Mouse (Mus musculus) hindbrain, embryonic 13.5 days (tissue): ENCODE measurements around the gene Abtb2. TPM values are rescaled to one million over a fixed set of nuclear protein-coding genes. Genes with fewer than 3 reads are reported as not detected.
A peak's percentile ranks its signal among the peaks of the same experiment; 100 is the strongest.

ENCODE experiments used
- ATAC-seq: fragments of 200-750 bp; cut with Nextera tagmentation; 2 replicates; pipeline ENCODE4 v1.8.0; 2017; ENCODE audit warnings: moderate TSS enrichment; ENCODE audit not compliant: low FRiP score
- H3K27ac ChIP-seq: fragments of 300-500 bp; sonication (generic); 2 replicates; pipeline ENCODE4 v1.5.1; 2015; ENCODE audit warnings: inconsistent platforms, mild to moderate bottlenecking, moderate library complexity
- H3K27me3 ChIP-seq: fragments of 300-500 bp; sonication (generic); 2 replicates; pipeline ENCODE4 v1.6.1; 2015; ENCODE audit warnings: mild to moderate bottlenecking, inconsistent platforms
- H3K36me3 ChIP-seq: fragments of 300-500 bp; sonication (generic); 2 replicates; pipeline ENCODE4 v1.6.1; 2015; ENCODE audit warnings: mild to moderate bottlenecking, inconsistent platforms
- H3K4me1 ChIP-seq: fragments of 300-500 bp; sonication (generic); replicated peaks from 2 replicates; pipeline ENCODE4 v1.6.1; 2015; ENCODE audit warnings: inconsistent platforms
- H3K4me2 ChIP-seq: fragments of 300-500 bp; sonication (generic); 2 replicates; pipeline ENCODE4 v1.6.1; 2015; ENCODE audit warnings: inconsistent platforms, mild to moderate bottlenecking, moderate library complexity
- H3K4me3 ChIP-seq: fragments of 300-500 bp; sonication (generic); 2 replicates; pipeline ENCODE4 v1.5.1; 2015; ENCODE audit warnings: mild to moderate bottlenecking, inconsistent platforms
- H3K9ac ChIP-seq: fragments of 300-500 bp; sonication (generic); 2 replicates; pipeline ENCODE4 v1.6.1; 2015; ENCODE audit warnings: mild to moderate bottlenecking, inconsistent platforms
- H3K9me3 ChIP-seq: fragments of 300-500 bp; sonication (generic); 2 replicates; pipeline ENCODE4 v1.6.1; 2016; ENCODE audit warnings: inconsistent platforms
- WGBS: fragments of 180-500 bp; shearing (Covaris S2); methylation state at CpG from one replicate; pipeline ENCODE4 v1.1.7; 2015; 5-methylcytosine and 5-hydroxymethylcytosine counted together
- polyA plus RNA-seq: library from polyadenylated mRNA; unstranded; fragments of >200 nt; fragmentation: Nextera tagmentation; extraction: Ambion mirVana; gene quantifications from 2 replicates; pipeline ENCODE4 v1.2.1, GENCODE M21; 2015

The Abtb2 gene
- polyA plus RNA-seq, 1 experiment from 2014 or later = 10.9 TPM

DNA sequence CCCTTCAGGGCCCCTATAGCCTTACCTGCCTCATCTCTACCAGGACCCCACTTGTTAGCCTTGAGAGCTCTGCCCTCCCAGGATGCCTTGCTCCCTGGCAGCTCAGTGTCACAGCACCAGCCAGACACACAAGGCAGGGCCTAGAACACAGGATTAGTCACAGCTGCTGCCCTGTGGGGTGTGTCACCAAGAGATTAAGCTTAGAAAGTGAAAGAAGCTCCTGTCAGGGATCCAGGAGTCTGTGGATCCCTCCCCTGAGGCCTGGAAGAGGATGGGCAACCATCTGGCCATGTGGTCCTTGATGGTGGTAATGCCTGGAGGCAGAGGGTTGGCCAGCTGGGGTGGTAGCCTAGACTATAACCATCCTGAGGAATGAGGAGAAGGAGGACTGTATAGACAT lies 121.0 kb downstream of the Abtb2 start:
- no peak overlapping the region for H3K27ac ChIP-seq
- peaks cover 35% of the 10 kb centered on the region for H3K4me1 ChIP-seq
- ATAC-seq = no peak
- H3K27me3 ChIP-seq = no peaks in the 10 kb centered on the region
- no peak overlapping the region for H3K9ac ChIP-seq
- H3K4me3 ChIP-seq = no peak overlapping the region
- H3K36me3 ChIP-seq = no peaks in the 10 kb centered on the region
- no peaks in the 10 kb centered on the region for H3K9me3 ChIP-seq
- no peak overlapping the region for H3K4me2 ChIP-seq

DNA sequence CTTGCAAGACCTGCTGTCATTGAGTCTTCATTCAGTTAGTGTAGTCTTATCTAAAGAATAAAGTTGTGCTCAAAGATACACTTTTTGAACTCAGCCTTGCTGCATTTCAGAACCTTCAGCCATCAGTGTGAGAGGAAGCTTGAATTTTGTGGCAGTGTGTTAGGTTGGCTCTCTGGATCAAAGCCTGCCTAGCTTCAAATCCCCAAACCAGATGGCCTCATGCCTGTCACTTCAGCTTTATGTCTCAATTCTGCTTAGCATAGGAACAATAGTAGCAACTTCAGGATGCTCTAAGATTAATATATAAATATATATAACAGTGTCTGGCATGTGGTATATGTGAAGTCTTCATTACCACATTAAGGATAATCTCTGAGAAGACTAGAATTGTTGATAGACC lies 121.8 kb downstream of the Abtb2 start:
- Histone ChIP-seq H3K4me2 (no peak overlapping the region), H3K36me3 (no peaks in the 10 kb centered on the region), H3K27ac (no peak overlapping the region), H3K9ac (no peak overlapping the region), H3K27me3 (no peaks in the 10 kb centered on the region), H3K4me1 (peaks cover 28% of the 10 kb centered on the region), H3K4me3 (no peak overlapping the region), H3K9me3 (no peaks in the 10 kb centered on the region)
- ATAC-seq = no peak

DNA sequence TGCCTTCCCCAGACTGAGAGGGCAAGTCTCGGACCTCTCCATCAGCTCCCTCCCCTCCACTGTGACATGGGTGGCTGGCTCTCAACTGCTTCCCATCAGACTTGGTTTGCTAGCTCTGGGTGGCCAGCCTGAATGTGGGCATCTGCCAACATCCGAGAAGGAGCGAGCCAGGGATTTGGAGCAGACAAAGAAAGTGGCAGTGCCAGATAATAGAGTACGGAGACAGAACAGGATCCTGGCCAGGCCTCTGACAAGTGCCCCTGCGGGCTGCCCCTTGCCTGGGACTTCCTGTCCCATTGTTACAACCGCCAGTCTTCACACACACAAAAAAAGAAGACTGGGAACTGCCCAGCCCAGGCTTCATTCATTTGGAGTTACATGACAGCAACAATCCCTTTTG lies 124.3 kb downstream of the Abtb2 start:
- no peak overlapping the region for H3K4me3 ChIP-seq
- ATAC-seq = peak; percentile 89
- 10% methylated on average over 6 of the region's 6 CpGs for WGBS
- 0 out of 2 replicates have a peak overlapping the region, but pooled peaks have one; percentile 26 for H3K9ac ChIP-seq
- no peaks in the 10 kb centered on the region for H3K9me3 ChIP-seq
- peak overlapping the region; percentile 53 for H3K27ac ChIP-seq
- peaks cover 23% of the 10 kb centered on the region for H3K4me1 ChIP-seq
- no peaks in the 10 kb centered on the region for H3K36me3 ChIP-seq
- no peaks in the 10 kb centered on the region for H3K27me3 ChIP-seq
- H3K4me2 ChIP-seq = no peak overlapping the region

DNA sequence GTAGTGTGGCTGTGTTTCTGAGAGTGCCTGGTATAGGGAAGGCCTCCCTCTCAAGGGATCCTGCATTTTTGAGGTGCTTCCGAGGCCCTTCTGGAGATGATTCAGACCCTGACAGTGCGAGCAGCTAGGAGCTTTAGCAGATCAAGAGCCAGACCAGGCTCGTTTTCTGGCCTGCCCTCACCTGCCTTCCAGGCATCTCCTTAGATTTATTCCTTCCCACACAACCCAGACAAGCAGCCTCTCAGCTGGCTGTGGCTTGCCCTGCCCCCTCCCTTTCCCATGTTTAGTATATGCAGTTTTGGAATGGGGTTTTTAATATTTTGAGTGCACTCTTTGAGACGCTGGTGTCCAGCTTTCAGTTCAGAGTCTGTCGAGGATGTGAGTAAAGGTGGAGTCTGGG lies 124.7 kb downstream of the Abtb2 start:
- Histone ChIP-seq H3K9me3 (no peaks in the 10 kb centered on the region), H3K4me1 (peaks cover 23% of the 10 kb centered on the region), H3K9ac (0 out of 2 replicates have a peak overlapping the region, but pooled peaks have one; percentile 26), H3K4me3 (no peak overlapping the region), H3K27ac (peak overlapping the region; percentile 53), H3K4me2 (no peak overlapping the region), H3K36me3 (no peaks in the 10 kb centered on the region), H3K27me3 (no peaks in the 10 kb centered on the region)
- 40% methylated on average over 5 of the region's 5 CpGs for WGBS
- ATAC-seq = peak; percentile 46

DNA sequence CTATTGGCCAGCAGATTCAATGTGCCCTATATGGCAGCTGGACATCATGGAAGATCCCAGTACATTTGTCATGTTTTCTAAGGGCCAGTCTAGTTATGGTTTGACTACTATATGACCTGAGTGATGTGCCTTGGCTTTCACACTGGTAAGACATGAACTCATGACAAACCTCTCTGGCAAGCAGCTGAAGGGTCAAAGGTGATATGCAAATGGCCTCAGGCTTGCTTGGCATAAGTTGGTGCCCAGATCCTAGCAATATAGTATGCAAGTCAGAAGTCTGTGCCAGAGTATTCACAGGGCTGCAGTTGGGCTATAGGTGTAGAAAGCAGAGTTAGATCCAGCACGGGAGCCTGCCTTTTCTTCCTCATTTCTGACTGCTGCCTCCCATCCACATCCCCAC lies 125.2 kb downstream of the Abtb2 start:
- no peak overlapping the region for H3K9ac ChIP-seq
- H3K36me3 ChIP-seq = no peaks in the 10 kb centered on the region
- no peaks in the 10 kb centered on the region for H3K9me3 ChIP-seq
- H3K4me2 ChIP-seq = no peak overlapping the region
- no peaks in the 10 kb centered on the region for H3K27me3 ChIP-seq
- peaks cover 23% of the 10 kb centered on the region for H3K4me1 ChIP-seq
- no peak overlapping the region for H3K4me3 ChIP-seq
- peak overlapping the region; percentile 53; the same call in 1 of the 2 replicates for H3K27ac ChIP-seq
- 85% methylated on average over 1 of the region's 1 CpGs for WGBS
- ATAC-seq = no peak

DNA sequence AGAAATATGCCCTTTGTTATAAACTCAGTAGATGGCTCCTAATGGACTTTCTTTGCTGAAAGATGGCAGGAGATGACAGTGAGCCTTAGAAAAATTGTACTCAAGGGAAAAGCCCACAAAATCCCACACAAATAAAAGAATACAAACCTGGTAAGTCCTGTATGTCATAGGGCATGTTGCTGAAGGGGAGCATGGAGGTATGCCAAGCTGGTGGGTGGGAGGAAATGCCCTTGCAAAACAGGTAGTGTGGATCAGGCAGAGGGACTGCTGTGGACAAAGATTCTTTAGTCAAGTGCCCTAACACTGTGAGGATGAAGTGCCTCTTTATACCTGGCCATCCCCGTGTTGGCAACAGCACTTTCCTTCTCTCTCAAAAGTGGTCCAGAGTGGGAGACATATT lies 126.7 kb downstream of the Abtb2 start:
- peaks cover 20% of the 10 kb centered on the region for H3K4me1 ChIP-seq
- no peaks in the 10 kb centered on the region for H3K27me3 ChIP-seq
- no peak overlapping the region for H3K9ac ChIP-seq
- 79% methylated on average over 1 of the region's 1 CpGs for WGBS
- H3K4me2 ChIP-seq = no peak overlapping the region
- no peaks in the 10 kb centered on the region for H3K36me3 ChIP-seq
- H3K27ac ChIP-seq = no peak overlapping the region
- H3K4me3 ChIP-seq = no peak overlapping the region
- ATAC-seq = no peak
- no peaks in the 10 kb centered on the region for H3K9me3 ChIP-seq

DNA sequence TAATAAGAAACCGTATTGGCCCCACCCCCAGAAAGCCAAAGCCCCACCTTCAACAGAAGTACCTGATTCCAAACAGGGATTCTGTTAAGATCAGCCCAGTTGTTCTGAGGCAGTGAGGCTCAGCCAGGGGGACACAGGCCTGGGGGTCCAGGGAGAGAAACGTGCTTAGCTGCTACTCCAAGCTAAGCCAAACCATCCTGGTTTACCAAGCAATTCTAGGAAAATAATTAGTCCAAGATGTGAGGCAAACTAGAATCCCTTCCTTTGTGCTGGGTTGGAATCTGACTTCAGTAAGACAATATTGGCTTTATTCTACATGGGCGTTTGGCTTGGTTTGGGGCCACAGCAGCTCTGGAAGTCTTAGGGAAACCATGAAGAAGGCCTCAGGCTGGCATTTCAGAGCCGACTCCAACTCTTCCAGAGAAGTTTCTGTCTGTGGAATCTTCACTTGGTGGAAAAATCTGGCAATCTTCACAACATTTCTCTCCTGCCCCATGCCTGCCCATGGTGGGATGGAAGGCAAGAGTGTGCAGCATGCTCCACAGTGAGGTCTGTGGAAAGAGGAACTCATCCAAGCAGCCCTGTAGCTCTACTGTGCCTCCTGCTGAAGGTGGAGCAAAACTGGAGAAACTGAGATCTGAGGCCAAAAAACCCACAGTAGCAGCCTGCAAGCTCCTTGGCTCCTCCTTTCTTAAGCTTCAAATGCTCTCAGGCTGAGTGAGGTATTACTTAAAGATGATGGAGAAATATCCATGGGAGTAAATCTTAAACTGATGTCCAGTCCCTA lies 128.9 kb downstream of the Abtb2 start:
- Histone ChIP-seq H3K4me1 (peaks cover 18% of the 10 kb centered on the region), H3K27me3 (no peaks in the 10 kb centered on the region), H3K4me3 (no peak overlapping the region), H3K36me3 (no peaks in the 10 kb centered on the region), H3K9me3 (no peaks in the 10 kb centered on the region), H3K4me2 (no peak overlapping the region), H3K9ac (no peak overlapping the region), H3K27ac (no peak overlapping the region)
- WGBS = 80% methylated on average over 4 of the region's 4 CpGs
- ATAC-seq = no peak

DNA sequence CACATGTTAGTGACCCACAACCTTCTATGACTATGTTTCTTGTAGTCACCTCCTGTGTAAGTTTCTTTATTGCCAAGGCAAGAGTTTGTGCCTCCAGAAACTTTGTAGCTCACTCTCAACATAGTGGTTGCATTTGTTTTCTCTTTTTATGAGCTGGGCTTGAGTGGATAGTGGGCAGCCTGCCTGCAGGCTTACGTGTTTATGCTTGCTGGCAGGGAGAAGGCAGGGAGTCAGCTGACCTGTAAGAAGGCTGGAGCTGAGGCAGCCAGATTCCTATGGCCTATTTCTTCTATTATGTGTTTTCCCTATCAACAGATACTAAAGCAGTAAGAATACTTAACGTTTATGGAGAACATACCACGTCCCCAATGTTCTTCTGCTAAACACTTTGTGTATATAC lies 130.1 kb downstream of the Abtb2 start:
- H3K27me3 ChIP-seq = no peaks in the 10 kb centered on the region
- H3K4me2 ChIP-seq = no peak overlapping the region
- H3K9me3 ChIP-seq = no peaks in the 10 kb centered on the region
- H3K36me3 ChIP-seq = 0 out of 2 replicates have a peak, but pooled peaks cover 3% of the 10 kb centered on the region
- no peak overlapping the region for H3K4me3 ChIP-seq
- H3K4me1 ChIP-seq = peaks cover 10% of the 10 kb centered on the region
- no peak for ATAC-seq
- no peak overlapping the region for H3K9ac ChIP-seq
- 78% methylated on average over 3 of the region's 3 CpGs for WGBS
- H3K27ac ChIP-seq = no peak overlapping the region

DNA sequence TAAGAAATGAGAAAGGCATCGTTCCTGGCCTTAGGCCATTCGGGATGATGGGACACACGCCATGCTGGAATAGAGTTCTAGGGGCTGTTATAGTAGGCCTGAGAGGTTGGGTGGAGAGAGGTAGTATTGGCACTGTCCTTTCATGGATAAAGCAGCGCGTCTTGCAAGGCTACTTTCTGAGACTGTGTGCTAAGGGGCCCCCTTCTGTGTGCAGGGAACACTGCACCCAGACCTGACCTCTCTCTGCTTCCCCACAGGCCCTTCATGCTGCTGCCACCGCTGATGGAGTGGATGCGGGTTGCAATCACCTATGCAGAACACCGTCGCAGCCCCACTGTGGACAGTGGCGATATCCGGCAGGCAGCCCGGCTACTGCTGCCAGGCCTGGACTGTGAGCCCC lies 134.4 kb downstream of the Abtb2 start:
- WGBS = 75% methylated on average over 12 of the region's 12 CpGs
- Histone ChIP-seq H3K36me3 (peaks cover 18% of the 10 kb centered on the region), H3K4me1 (peaks cover 23% of the 10 kb centered on the region), H3K4me2 (no peak overlapping the region), H3K27me3 (no peaks in the 10 kb centered on the region), H3K27ac (no peak overlapping the region), H3K9ac (no peak overlapping the region), H3K4me3 (no peak overlapping the region), H3K9me3 (no peaks in the 10 kb centered on the region)
- ATAC-seq = peak; percentile 15; the same call in 1 of the 2 replicates

DNA sequence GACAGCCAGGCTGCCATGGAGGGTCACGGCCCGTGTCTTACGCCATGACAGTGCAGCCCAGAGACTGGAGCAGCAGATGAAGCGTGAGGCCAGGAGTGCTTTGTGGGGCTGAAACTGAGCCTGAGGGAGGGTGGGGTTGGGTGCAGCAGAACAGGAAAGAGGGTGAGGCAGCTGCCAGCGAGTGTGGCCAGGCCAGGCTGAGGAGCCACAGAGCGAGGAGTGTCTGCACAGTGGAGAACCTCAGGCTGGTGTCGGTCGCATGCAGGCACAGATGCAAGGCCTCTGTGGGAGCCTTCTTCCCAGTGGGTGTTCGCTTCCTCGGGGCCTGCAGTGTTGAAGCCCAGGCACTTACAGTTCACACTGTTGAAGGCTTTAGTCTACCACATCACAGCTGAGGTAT lies 137.2 kb downstream of the Abtb2 start:
- Histone ChIP-seq H3K27me3 (no peaks in the 10 kb centered on the region), H3K36me3 (peaks cover 33% of the 10 kb centered on the region), H3K27ac (peak overlapping the region; percentile 66), H3K4me2 (no peak overlapping the region), H3K4me1 (peaks cover 39% of the 10 kb centered on the region), H3K4me3 (no peak overlapping the region), H3K9me3 (no peaks in the 10 kb centered on the region), H3K9ac (no peak overlapping the region)
- WGBS = 79% methylated on average over 10 of the region's 10 CpGs
- ATAC-seq = no peak

DNA sequence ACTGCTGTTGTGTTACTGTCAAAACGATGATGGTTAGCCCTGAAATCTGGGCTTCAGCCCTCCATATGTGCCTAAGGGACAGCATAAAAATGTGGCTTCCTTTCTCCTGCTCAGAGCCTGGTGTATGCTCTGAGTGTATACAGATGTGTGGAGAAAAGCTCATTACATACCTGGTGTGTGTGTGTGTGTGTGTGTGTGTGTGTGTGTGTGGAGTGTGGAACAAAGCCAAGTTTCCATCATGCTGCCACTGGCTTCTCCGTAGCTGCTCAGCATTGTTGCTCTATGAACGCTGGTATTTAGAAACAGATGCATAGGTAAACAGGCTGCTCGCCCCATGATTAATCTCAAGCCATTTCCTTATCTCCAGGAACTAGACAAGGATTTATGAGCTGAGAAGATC lies 137.8 kb downstream of the Abtb2 start:
- Histone ChIP-seq H3K27ac (peak overlapping the region; percentile 66), H3K4me1 (peaks cover 39% of the 10 kb centered on the region), H3K4me2 (no peak overlapping the region), H3K27me3 (no peaks in the 10 kb centered on the region), H3K36me3 (peaks cover 37% of the 10 kb centered on the region), H3K9me3 (no peaks in the 10 kb centered on the region), H3K4me3 (no peak overlapping the region), H3K9ac (no peak overlapping the region)
- peak; percentile 23; the same call in 1 of the 2 replicates for ATAC-seq
- WGBS = 58% methylated on average over 4 of the region's 4 CpGs

DNA sequence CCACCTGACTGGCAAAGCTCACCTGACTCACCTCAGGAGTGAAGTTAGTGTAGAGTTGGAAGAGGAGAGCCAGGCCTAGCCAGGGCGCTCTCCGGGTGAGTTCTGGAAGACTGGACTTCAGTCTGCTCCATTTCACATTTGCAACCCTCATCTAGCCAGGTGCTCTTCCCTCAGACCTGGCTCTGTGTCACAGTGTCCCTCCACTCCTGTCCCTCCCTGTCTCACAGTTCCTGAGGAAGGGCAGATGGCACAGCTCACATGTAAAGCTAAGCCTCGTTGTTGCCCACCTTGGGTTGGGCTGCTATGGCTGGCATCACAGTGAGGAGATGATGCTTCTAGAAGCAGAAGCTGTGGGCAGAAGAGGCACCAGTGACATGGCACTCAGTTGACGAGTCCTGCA lies 139.7 kb downstream of the Abtb2 start:
- ATAC-seq = no peak
- Histone ChIP-seq H3K9me3 (no peaks in the 10 kb centered on the region), H3K27ac (0 out of 2 replicates have a peak overlapping the region, but pooled peaks have one; percentile 12)

DNA sequence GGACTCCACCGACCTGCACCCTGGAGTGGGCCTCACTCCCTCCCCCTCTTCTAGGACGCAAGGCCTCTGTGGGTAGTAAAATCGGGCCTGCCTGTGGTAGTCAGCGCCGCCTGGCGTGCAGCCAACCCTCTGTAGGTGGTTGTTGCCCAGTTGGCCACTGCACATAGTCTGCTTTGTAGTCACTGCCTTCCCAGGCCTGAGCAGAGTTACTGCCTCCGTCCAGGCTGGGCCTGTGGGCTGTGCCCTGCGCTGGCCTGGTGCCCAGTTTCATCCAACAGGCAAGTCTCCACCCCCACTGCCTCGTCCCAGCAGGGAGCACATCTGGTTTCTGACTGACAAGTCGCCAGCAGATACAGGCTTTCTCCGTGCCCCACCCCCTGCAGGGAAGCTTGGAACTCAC lies 140.1 kb downstream of the Abtb2 start:
- Histone ChIP-seq H3K4me1 (peaks cover 34% of the 10 kb centered on the region), H3K36me3 (peaks cover 51% of the 10 kb centered on the region), H3K9ac (no peak overlapping the region; the same call in 1 of the 2 replicates), H3K9me3 (no peaks in the 10 kb centered on the region), H3K27ac (0 out of 2 replicates have a peak overlapping the region, but pooled peaks have one; percentile 12), H3K4me3 (no peak overlapping the region), H3K27me3 (no peaks in the 10 kb centered on the region), H3K4me2 (no peak overlapping the region)
- ATAC-seq = peak; percentile 59
- WGBS = 35% methylated on average over 11 of the region's 11 CpGs

More for the DNA sequence above, 139.7 kb downstream of the Abtb2 start:
- H3K9ac ChIP-seq = no peak overlapping the region; the same call in 1 of the 2 replicates
- H3K4me1 ChIP-seq = peaks cover 34% of the 10 kb centered on the region
- H3K4me3 ChIP-seq = no peak overlapping the region
- H3K36me3 ChIP-seq = peaks cover 48% of the 10 kb centered on the region
- H3K27me3 ChIP-seq = no peaks in the 10 kb centered on the region
- H3K4me2 ChIP-seq = no peak overlapping the region
- WGBS = 81% methylated on average over 4 of the region's 4 CpGs
